In the genomic region with DNA sequence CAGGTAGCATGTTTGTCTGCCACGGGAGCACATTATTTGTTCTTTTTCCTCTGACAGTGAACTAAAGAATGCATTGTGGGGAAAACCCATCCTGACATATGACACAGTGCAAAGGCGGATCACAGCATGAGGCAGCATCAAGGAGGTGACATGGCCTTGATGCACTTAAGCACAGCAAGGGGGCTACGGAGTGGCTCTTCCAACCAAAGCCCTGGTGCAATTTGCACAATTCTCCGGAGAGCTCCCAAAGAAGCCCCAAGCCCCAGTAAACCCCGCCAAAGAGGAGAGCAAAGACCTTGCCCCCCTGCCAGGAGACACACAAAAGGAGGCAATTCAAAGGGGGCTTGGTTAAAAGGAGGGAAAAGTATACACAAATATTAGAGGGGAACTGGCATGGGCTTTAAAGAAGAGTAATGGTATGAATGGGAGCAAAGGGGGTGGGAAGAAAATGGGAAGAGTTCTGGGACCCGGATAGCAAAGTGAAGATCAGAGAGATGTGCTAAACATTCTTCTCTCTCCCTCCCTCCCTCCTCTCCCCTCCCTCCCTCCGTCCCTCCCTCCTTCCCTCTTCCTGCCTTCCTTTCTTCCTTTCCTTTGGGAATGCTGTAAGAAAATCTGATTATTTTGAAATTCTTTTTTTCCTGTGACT, we compare ENCODE assay signal across 10 mouse cellular contexts.
DNase-seq lines count a peak whose midpoint lies in the region; ATAC-seq lines count a peak whose summit lies in the region.
"Had no signal": no experiment of that assay in that cellular context is flagged by ENCODE, and none has a peak within 500 bp of the region (broad histone marks: within the 10 kb centered on the region; RNA-seq: fewer than 3 reads in every experiment).

No protein-coding gene starts in this region.

- peak; percentile 71; the same call in 1 of the 2 replicates for ATAC-seq in midbrain, embryonic 14.5 days (ENCODE audit: low FRiP score, low TSS enrichment)

- WGBS in embryonic facial prominence, embryonic 10.5 days: 5% methylated on average over 7 of the region's 7 CpGs
- 1% methylated on average over 7 of the region's 7 CpGs for WGBS in hindbrain, embryonic 10.5 days
- 2% methylated on average over 7 of the region's 7 CpGs for whole genome bisulfite sequencing in midbrain, embryonic 14.5 days

- no peaks in the 10 kb centered on the region for H3K9me3 ChIP-seq in embryonic facial prominence, embryonic 10.5 days
- no peaks in the 10 kb centered on the region for H3K9me3 ChIP-seq in hindbrain, embryonic 10.5 days
- H3K9me3 ChIP-seq in midbrain, embryonic 14.5 days (ENCODE audit: control insufficient read depth, low read length): no peaks in the 10 kb centered on the region
- H3K9me3 ChIP-seq: G1E; heart, embryonic 10.5 days had no signal

- peak overlapping the region; percentile 39 for H3K4me2 ChIP-seq in midbrain, embryonic 14.5 days (ENCODE audit: low read length)

- no peaks in the 10 kb centered on the region for H3K27me3 ChIP-seq in embryonic facial prominence, embryonic 10.5 days (replicated peaks; ENCODE audit: low read depth, poor library complexity, severe bottlenecking)
- no peaks in the 10 kb centered on the region for H3K27me3 ChIP-seq in hindbrain, embryonic 10.5 days (ENCODE audit: insufficient read depth, poor library complexity, severe bottlenecking)
- H3K27me3 ChIP-seq in midbrain, embryonic 14.5 days (ENCODE audit: control insufficient read depth, insufficient read depth, low read length): no peaks in the 10 kb centered on the region

- no peaks in the 10 kb centered on the region for H3K36me3 ChIP-seq in embryonic facial prominence, embryonic 10.5 days (replicated peaks)
- no peaks in the 10 kb centered on the region for H3K36me3 ChIP-seq in hindbrain, embryonic 10.5 days
- no peaks in the 10 kb centered on the region for H3K36me3 ChIP-seq in midbrain, embryonic 14.5 days (ENCODE audit: control insufficient read depth, insufficient read depth, low read length)
- H3K36me3 ChIP-seq: G1E; heart, embryonic 10.5 days had no signal

- 0 out of 2 replicates have a peak, but pooled peaks cover 4% of the 10 kb centered on the region for H3K4me1 ChIP-seq in embryonic facial prominence, embryonic 10.5 days
- H3K4me1 ChIP-seq in hindbrain, embryonic 10.5 days (replicated peaks): peaks cover 17% of the 10 kb centered on the region
- peaks cover 6% of the 10 kb centered on the region for H3K4me1 ChIP-seq in midbrain, embryonic 14.5 days (ENCODE audit: control insufficient read depth, insufficient read depth, low read length)
- H3K4me1 ChIP-seq: heart, embryonic 10.5 days had no signal

- H3K27ac ChIP-seq in embryonic facial prominence, embryonic 10.5 days (replicated peaks): no peak overlapping the region
- H3K27ac ChIP-seq in hindbrain, embryonic 10.5 days: peak overlapping the region; percentile 75
- H3K27ac ChIP-seq in midbrain, embryonic 14.5 days (replicated peaks; ENCODE audit: low read depth, low read length): 0 out of 2 replicates have a peak overlapping the region, but pooled peaks have one; percentile 33
- H3K27ac ChIP-seq: heart, embryonic 10.5 days; liver, embryonic 14.5 days had no signal

- intact Hi-C loops in heart, postnatal 25 days (cut with DNase I): no loop called here

- H3K9ac ChIP-seq in midbrain, embryonic 14.5 days (replicated peaks; ENCODE audit: low read length): no peak overlapping the region
- H3K9ac ChIP-seq: liver, embryonic 14.5 days had no signal

- DNase-seq in embryonic facial prominence, embryonic 10.5 days (ENCODE audit: low spot score): peak; percentile 18
- peak; percentile 47 for DNase-seq in hindbrain, embryonic 10.5 days (ENCODE audit: low spot score)
- DNase-seq in midbrain, embryonic 14.5 days: peak; percentile 55
- DNase-seq in thymus, postnatal 14 days: no peak
- no peak for DNase-seq in thymus, postnatal 36 days
- no peak for DNase-seq in heart, postnatal 25 days (ENCODE audit: low spot score)
- no peak for DNase-seq in heart, adult 11 months

- H3K4me3 ChIP-seq in embryonic facial prominence, embryonic 10.5 days: no peak overlapping the region
- H3K4me3 ChIP-seq in hindbrain, embryonic 10.5 days: peak overlapping the region; percentile 35
- 0 out of 2 replicates have a peak overlapping the region, but pooled peaks have one; percentile 9 for H3K4me3 ChIP-seq in midbrain, embryonic 14.5 days (replicated peaks; ENCODE audit: low read depth, low read length)
- H3K4me3 ChIP-seq: heart, embryonic 10.5 days had no signal

Comparison
In these comparisons a context has a peak if more than half of its experiments do, and no peak if none do; other contexts are left out.
1. DNase-seq: peak in embryonic facial prominence, embryonic 10.5 days (single experiment), hindbrain, embryonic 10.5 days (single experiment) and midbrain, embryonic 14.5 days (single experiment); none in thymus, postnatal 14 days (single experiment), thymus, postnatal 36 days (0 of 2), heart, postnatal 25 days (single experiment) and heart, adult 11 months (single experiment).